Mouse (Mus musculus): ENCODE data around the gene Duoxa2. TPM values are rescaled to one million over a fixed set of nuclear protein-coding genes. Genes with fewer than 3 reads are reported as not detected.
"Not testable (repeated sequence)": the region's sequence is repeated elsewhere in the genome, so short reads cannot be mapped to it uniquely, and the experiment has no call there.

Duoxa2 gene
- polyA plus RNA-seq, 1 experiment from 2014 or later: not detected

GRCm38 (mm10) chr2:122345106-122345893 is 46.6 kb downstream of the Duoxa2 start:
- H3K4me2 ChIP-seq: no peak overlapping the region
- no peaks in the 10 kb centered on the region for H3K36me3 ChIP-seq
- H3K9ac ChIP-seq: no peak overlapping the region
- H3K4me3 ChIP-seq: no peak overlapping the region
- no peak for ATAC-seq (ENCODE audit: extremely low read depth, insufficient number of reproducible peaks, low FRiP score, low TSS enrichment)
- no peaks in the 10 kb centered on the region for H3K9me3 ChIP-seq
- peaks cover 13% of the 10 kb centered on the region for H3K27me3 ChIP-seq (replicated peaks)
- peaks cover 17% of the 10 kb centered on the region for H3K4me1 ChIP-seq
- no peak overlapping the region for H3K27ac ChIP-seq (replicated peaks)
- WGBS: 67% methylated on average over 6 of the region's 6 CpGs

- H3K27ac ChIP-seq (replicated peaks); H3K4me3 ChIP-seq; H3K9ac ChIP-seq; ATAC-seq (ENCODE audit: extremely low read depth, insufficient number of reproducible peaks, low FRiP score, low TSS enrichment); H3K4me2 ChIP-seq; H3K9me3 ChIP-seq; H3K36me3 ChIP-seq: not testable (repeated sequence)
- Histone ChIP-seq H3K27me3 (replicated peaks) (peaks cover 13% of the 10 kb centered on the region), H3K4me1 (peaks cover 17% of the 10 kb centered on the region)
- WGBS: 77% methylated on average over 6 of the region's 6 CpGs
Observed at GRCm38 (mm10) chr2:122346164-122346563, 47.5 kb downstream of the Duoxa2 start.

- Histone ChIP-seq H3K27ac (replicated peaks) (no peak overlapping the region), H3K9ac (no peak overlapping the region), H3K4me2 (no peak overlapping the region), H3K4me1 (peaks cover 25% of the 10 kb centered on the region), H3K36me3 (no peaks in the 10 kb centered on the region), H3K27me3 (replicated peaks) (peaks cover 12% of the 10 kb centered on the region), H3K9me3 (no peaks in the 10 kb centered on the region), H3K4me3 (no peak overlapping the region)
- no peak for ATAC-seq (ENCODE audit: extremely low read depth, insufficient number of reproducible peaks, low FRiP score, low TSS enrichment)
- WGBS: 77% methylated on average over 3 of the region's 3 CpGs
Observed at GRCm38 (mm10) chr2:122347257-122347656, 48.6 kb downstream of the Duoxa2 start.

GRCm38 (mm10) chr2:122348531-122349131 is 49.9 kb downstream of the Duoxa2 start:
- Histone ChIP-seq H3K27me3 (replicated peaks) (peaks cover 8% of the 10 kb centered on the region; the same call in 1 of the 2 replicates), H3K9ac (peak overlapping the region; percentile 92), H3K27ac (replicated peaks) (peak overlapping the region; percentile 98), H3K4me3 (peak overlapping the region; percentile 70), H3K9me3 (no peaks in the 10 kb centered on the region), H3K36me3 (peaks cover 9% of the 10 kb centered on the region), H3K4me2 (peak overlapping the region; percentile 78), H3K4me1 (peaks cover 31% of the 10 kb centered on the region)
- peak; percentile 79 for ATAC-seq (ENCODE audit: extremely low read depth, insufficient number of reproducible peaks, low FRiP score, low TSS enrichment)
- WGBS: under 1% methylated on average over 60 of the region's 63 CpGs

- Histone ChIP-seq H3K36me3 (peaks cover 12% of the 10 kb centered on the region), H3K4me3 (peak overlapping the region; percentile 70), H3K4me2 (peak overlapping the region; percentile 78), H3K4me1 (peaks cover 37% of the 10 kb centered on the region), H3K9ac (peak overlapping the region; percentile 92), H3K27ac (replicated peaks) (peak overlapping the region; percentile 98), H3K27me3 (replicated peaks) (peaks cover 8% of the 10 kb centered on the region; the same call in 1 of the 2 replicates), H3K9me3 (no peaks in the 10 kb centered on the region)
- ATAC-seq (ENCODE audit: extremely low read depth, insufficient number of reproducible peaks, low FRiP score, low TSS enrichment): no peak
- 8% methylated on average over 14 of the region's 14 CpGs for WGBS
Observed at GRCm38 (mm10) chr2:122349136-122349785, 50.6 kb downstream of the Duoxa2 start.

GRCm38 (mm10) chr2:122351156-122351930 is 52.6 kb downstream of the Duoxa2 start:
- H3K36me3 ChIP-seq: peaks cover 27% of the 10 kb centered on the region
- peaks cover 41% of the 10 kb centered on the region for H3K4me1 ChIP-seq
- WGBS: 67% methylated on average over 5 of the region's 5 CpGs
- no peak overlapping the region for H3K9ac ChIP-seq
- H3K9me3 ChIP-seq: no peaks in the 10 kb centered on the region
- H3K4me2 ChIP-seq: no peak overlapping the region
- H3K4me3 ChIP-seq: no peak overlapping the region
- peaks cover 8% of the 10 kb centered on the region; the same call in 1 of the 2 replicates for H3K27me3 ChIP-seq (replicated peaks)
- no peak for ATAC-seq (ENCODE audit: extremely low read depth, insufficient number of reproducible peaks, low FRiP score, low TSS enrichment)
- peak overlapping the region; percentile 59 for H3K27ac ChIP-seq (replicated peaks)

- Histone ChIP-seq H3K4me1 (peaks cover 41% of the 10 kb centered on the region), H3K9me3 (no peaks in the 10 kb centered on the region), H3K4me2 (no peak overlapping the region), H3K36me3 (peaks cover 32% of the 10 kb centered on the region), H3K27me3 (replicated peaks) (peaks cover 5% of the 10 kb centered on the region; the same call in 1 of the 2 replicates), H3K4me3 (no peak overlapping the region), H3K9ac (no peak overlapping the region), H3K27ac (replicated peaks) (peak overlapping the region; percentile 59)
- WGBS: 72% methylated on average over 4 of the region's 4 CpGs
- ATAC-seq (ENCODE audit: extremely low read depth, insufficient number of reproducible peaks, low FRiP score, low TSS enrichment): no peak
Observed at GRCm38 (mm10) chr2:122351931-122352329, 53.2 kb downstream of the Duoxa2 start.

Other genes with a start within 250 kb of the Duoxa2 start
- 4.7 and 4.9 TPM in 2 replicates for gene Spg11, start 180.5 kb upstream of the Duoxa2 start, polyA plus RNA-seq (2015; fragmentation: Nextera tagmentation; extraction: Ambion mirVana)
- gene B2m, start 151.2 kb upstream of the Duoxa2 start, polyA plus RNA-seq (2015; fragmentation: Nextera tagmentation; extraction: Ambion mirVana): 268 and 284 TPM in 2 replicates
- 0.14 TPM in 1 of 2 replicates, not detected in the other for gene Trim69, start 138.2 kb upstream of the Duoxa2 start, polyA plus RNA-seq (2015; fragmentation: Nextera tagmentation; extraction: Ambion mirVana)
- gene Patl2, start 112.7 kb upstream of the Duoxa2 start, polyA plus RNA-seq (2015; fragmentation: Nextera tagmentation; extraction: Ambion mirVana): not detected in 2 replicates
- not detected in 2 replicates for gene Terb2, start 112.6 kb upstream of the Duoxa2 start, polyA plus RNA-seq (2015; fragmentation: Nextera tagmentation; extraction: Ambion mirVana)
- gene Sord, start 64.2 kb upstream of the Duoxa2 start, polyA plus RNA-seq (2015; fragmentation: Nextera tagmentation; extraction: Ambion mirVana): 51.3 and 58.6 TPM in 2 replicates
- 0.06 and 0.17 TPM in 2 replicates for gene Duox2, start 451 bp upstream of the Duoxa2 start, polyA plus RNA-seq (2015; fragmentation: Nextera tagmentation; extraction: Ambion mirVana)
- 0.09 TPM in 1 of 2 replicates, not detected in the other for gene Duoxa1, start 14.8 kb downstream of the Duoxa2 start, polyA plus RNA-seq (2015; fragmentation: Nextera tagmentation; extraction: Ambion mirVana)
- gene Duox1, start 16.8 kb downstream of the Duoxa2 start, polyA plus RNA-seq (2015; fragmentation: Nextera tagmentation; extraction: Ambion mirVana): 0.03 TPM in 1 of 2 replicates, not detected in the other
- 1.8 and 2.3 TPM in 2 replicates for gene Shf, start 70.3 kb downstream of the Duoxa2 start, polyA plus RNA-seq (2015; fragmentation: Nextera tagmentation; extraction: Ambion mirVana)
- 0.17 and 0.48 TPM in 2 replicates for gene Slc28a2, start 127.6 kb downstream of the Duoxa2 start, polyA plus RNA-seq (2015; fragmentation: Nextera tagmentation; extraction: Ambion mirVana)
- gene Gm14085, start 186.0 kb downstream of the Duoxa2 start, polyA plus RNA-seq (2015; fragmentation: Nextera tagmentation; extraction: Ambion mirVana): not detected in 2 replicates

Data from heart, embryonic 13.5 days (tissue).